Comparison of ENCODE assay signal across 25 mouse cellular contexts in genomic region chr7:126843276-126843675, GRCm38 (mm10). TPM values are rescaled to one million over a fixed set of nuclear protein-coding genes. Genes with fewer than 3 reads are reported as not detected.
"Had no signal": no experiment of that assay in that cellular context is flagged by ENCODE, and none has a peak within 500 bp of the region (broad histone marks: within the 10 kb centered on the region; RNA-seq: fewer than 3 reads in every experiment).

No protein-coding gene starts in this region.

- H3K4me3 ChIP-seq: midbrain, embryonic 10.5 days; midbrain, embryonic 12.5 days; myocyte; neural tube, embryonic 13.5 days; neural tube, embryonic 15.5 days had no signal

- H3K27ac ChIP-seq: midbrain, embryonic 10.5 days; midbrain, embryonic 12.5 days; neural tube, embryonic 13.5 days; neural tube, embryonic 15.5 days had no signal

- ATAC-seq: midbrain, embryonic 16.5 days had no signal

- DNase-seq: lung, adult 18-20 months; lung, embryonic 14.5 days; lung, postnatal 10 days; lung, postnatal 4 days; midbrain, embryonic 14.5 days; retina, postnatal 1 day; right cerebral cortex, adult 18-20 months; right cerebral cortex, postnatal 25 days; right cerebral cortex, postnatal 4 days; spleen, adult 18-20 months; thymus, adult 18-20 months; thymus, postnatal 14 days; thymus, postnatal 36 days had no signal

RNA-seq across cellular contexts. Expression of gene Doc2a, which starts 3.9 kb away (rescaled TPM):
- polyA plus RNA-seq: myocyte; small intestine, adult 2 months had no signal

RNA-seq across cellular contexts. Expression of gene 4930451I11Rik, which starts 11.8 kb away (rescaled TPM):
- polyA plus RNA-seq: lung, embryonic 14.5 days; lung, embryonic 16.5 days; midbrain, embryonic 10.5 days; midbrain, embryonic 12.5 days; midbrain, embryonic 14.5 days; midbrain, embryonic 16.5 days; myocyte; neural tube, embryonic 11.5 days; neural tube, embryonic 13.5 days; neural tube, embryonic 15.5 days; small intestine, adult 2 months; stomach, embryonic 14.5 days; stomach, embryonic 16.5 days; thymus, postnatal 0 days had no signal
